Mouse (Mus musculus) layer of hippocampus, postnatal 25 days (tissue): ENCODE measurements at regions not wholly inside any gene's neighbourhood (a gene's known extent, or its start where the extent isn't known, plus 50 kb on each side); places are given as distances from the start of the nearest gene placed in this dataset.
A peak's percentile ranks its signal among the peaks of the same experiment; 100 is the strongest.

Experiments
- DNase-seq, 2 experiments: peaks; one replicate each; pipeline ENCODE4 v3.0.0; 2022; ENCODE audit warnings: mixed read lengths in 2 of 2, low spot score in 1 of 2; ENCODE audit errors: extremely low spot score in 1 of 2

- DNase-seq, result no peak
Measured at GRCm38 (mm10) chr8:9152313-9152925, 462.1 kb upstream of the Arglu1 start.

- no peak for DNase-seq
Measured at GRCm38 (mm10) chr8:9144362-9144761, 454.0 kb upstream of the Arglu1 start.

- DNase-seq, result no peak
Measured at GRCm38 (mm10) chr8:9139781-9140180, 449.5 kb upstream of the Arglu1 start.

GRCm38 (mm10) chr8:9139059-9139620 is 448.8 kb upstream of the Arglu1 start:
- DNase-seq, result no peak

GRCm38 (mm10) chr8:9133758-9134157 is 443.4 kb upstream of the Arglu1 start:
- no peak for DNase-seq

- no peak for DNase-seq
Measured at GRCm38 (mm10) chr8:9132612-9133218, 442.4 kb upstream of the Arglu1 start.

GRCm38 (mm10) chr8:9131249-9131648 is 440.9 kb upstream of the Arglu1 start:
- no peak for DNase-seq

GRCm38 (mm10) chr8:9124503-9124902 is 434.2 kb upstream of the Arglu1 start:
- DNase-seq, result no peak

- no peak for DNase-seq
Measured at GRCm38 (mm10) chr8:9117809-9118737, 427.8 kb upstream of the Arglu1 start.

- DNase-seq, result no peak
Measured at GRCm38 (mm10) chr8:9095980-9096379, 405.7 kb upstream of the Arglu1 start.

- DNase-seq, result no peak
Measured at GRCm38 (mm10) chr8:9094002-9094401, 403.7 kb upstream of the Arglu1 start.

GRCm38 (mm10) chr8:9093356-9093755 is 403.0 kb upstream of the Arglu1 start:
- no peak for DNase-seq

- no peak for DNase-seq
Measured at GRCm38 (mm10) chr8:9072724-9073123, 382.4 kb upstream of the Arglu1 start.

GRCm38 (mm10) chr8:9072286-9072685 is 382.0 kb upstream of the Arglu1 start:
- no peak for DNase-seq

GRCm38 (mm10) chr8:9070953-9071352 is 380.6 kb upstream of the Arglu1 start:
- no peak for DNase-seq

- DNase-seq, result no peak
Measured at GRCm38 (mm10) chr8:9069845-9070244, 379.5 kb upstream of the Arglu1 start.

GRCm38 (mm10) chr8:9067731-9068130 is 377.4 kb upstream of the Arglu1 start:
- DNase-seq, result no peak

- no peak for DNase-seq
Measured at GRCm38 (mm10) chr8:9060166-9060565, 369.8 kb upstream of the Arglu1 start.

- DNase-seq, result no peak
Measured at GRCm38 (mm10) chr8:9055416-9055819, 365.1 kb upstream of the Arglu1 start.

GRCm38 (mm10) chr8:9054801-9055200 is 364.5 kb upstream of the Arglu1 start:
- no peak for DNase-seq

GRCm38 (mm10) chr8:9051699-9052098 is 361.4 kb upstream of the Arglu1 start:
- DNase-seq, result peak; percentile 11 to 19
